Mouse (Mus musculus) gastrocnemius, adult 8-10 months (tissue): ENCODE data around the gene Slc15a3. TPM values are rescaled to one million over a fixed set of nuclear protein-coding genes. Genes with fewer than 3 reads are reported as not detected.

ENCODE experiments used
- DNase-seq, 2 experiments: peaks; one replicate each; pipeline ENCODE4 v3.0.0; 2022; ENCODE audit warnings: low spot score in 2 of 2
- total RNA-seq, 4 experiments: library from RNA; stranded (reverse); gene quantifications; 2 replicates each; pipeline ENCODE4 v1.2.4; 2022

Slc15a3 gene
- total RNA-seq, 4 experiments from 2014 or later: 0.08 to 0.45 (median 0.22) TPM

DNA sequence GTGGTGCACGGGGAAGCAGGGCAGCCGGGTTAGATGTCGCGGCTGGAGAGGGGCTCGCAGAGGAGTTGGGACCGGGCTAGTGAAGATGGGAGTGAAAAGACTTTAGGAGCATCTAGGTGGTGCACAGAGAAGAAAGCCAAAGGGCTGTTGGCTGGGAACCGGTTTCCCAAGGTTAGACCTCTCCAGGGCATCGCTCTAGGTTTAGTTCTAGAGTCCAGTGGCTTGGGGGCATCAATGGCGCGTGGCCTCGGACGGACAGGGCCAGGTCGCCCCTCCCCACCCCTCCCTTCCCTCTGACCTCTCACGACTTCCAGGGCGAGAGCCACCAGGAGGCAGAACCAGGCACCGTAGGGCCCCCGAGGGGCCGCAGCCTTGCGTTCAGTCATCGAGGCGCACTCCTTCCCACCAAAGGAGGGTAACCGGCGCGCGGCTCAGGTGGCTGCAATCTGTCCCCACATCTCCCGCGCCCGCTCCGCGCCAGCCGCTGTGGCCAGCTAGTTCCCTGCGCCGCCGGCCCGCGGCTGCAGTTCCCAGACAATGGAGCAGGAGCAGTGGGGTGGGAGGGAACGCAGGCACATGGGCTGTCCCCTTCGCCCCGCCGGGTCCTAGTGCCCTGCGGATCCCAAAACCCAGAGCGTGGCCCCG lies 29.8 kb downstream of the Slc15a3 start:
- peak; percentile 39 to 52 for DNase-seq

DNA sequence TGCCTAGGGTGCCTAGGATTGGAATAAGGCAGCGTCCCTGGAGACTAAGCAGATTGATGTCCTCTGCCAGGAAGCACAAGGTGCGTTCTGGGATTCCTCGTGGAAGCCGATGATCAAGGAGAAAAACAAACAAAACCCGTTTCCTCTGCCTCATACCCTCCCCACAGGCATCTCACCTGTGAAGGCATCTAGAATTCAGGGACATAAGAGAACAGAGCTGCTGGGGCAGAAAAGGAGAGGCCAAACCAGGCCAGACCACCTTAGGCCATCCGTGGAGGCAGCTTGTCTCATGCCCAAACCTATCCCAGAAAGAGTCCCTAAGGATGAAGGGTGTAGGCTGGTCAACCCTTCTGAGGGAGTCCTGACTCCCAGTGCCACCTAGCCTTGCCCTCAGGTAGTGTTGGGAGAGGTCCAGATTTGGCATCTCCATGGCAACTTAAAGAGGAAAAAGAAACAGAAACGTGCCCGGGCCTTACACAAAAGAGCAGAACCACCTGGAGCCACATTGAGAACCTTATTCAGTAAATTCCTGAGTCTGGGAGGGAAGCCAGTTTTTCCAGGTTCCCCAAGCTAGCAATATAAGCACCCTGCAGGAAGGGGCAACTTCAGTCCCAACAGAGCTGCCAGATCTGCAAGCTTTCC lies 30.5 kb downstream of the Slc15a3 start, which contains the start of gene Tmem132a:
Gene Tmem132a, minus strand, starts transcription at position 55 of the 642 bp plus-strand sequence.
- DNase-seq: no peak

DNA sequence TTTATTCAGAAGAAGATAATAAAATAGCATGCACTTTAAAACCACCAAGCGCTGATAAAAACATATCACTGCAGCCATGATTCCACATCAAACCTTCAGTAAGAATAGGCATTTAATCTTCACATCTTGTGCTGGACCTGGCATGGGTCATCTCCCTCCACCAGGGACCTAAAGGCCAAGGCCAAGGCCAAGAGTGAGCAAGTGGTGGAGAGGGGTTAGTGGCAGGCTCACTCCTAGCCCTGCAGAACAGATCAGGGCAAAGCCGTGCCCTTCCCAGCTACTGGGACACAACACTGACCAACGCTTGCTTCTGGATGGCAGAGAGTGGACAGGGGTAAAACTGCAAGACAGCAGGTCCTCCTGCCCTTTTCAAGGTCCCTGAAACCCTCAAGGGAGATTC lies 31.1 kb downstream of the Slc15a3 start:
- DNase-seq: no peak

GRCm38 (mm10) chr19:10871328-10871961 lies 31.9 kb downstream of the Slc15a3 start:
- DNase-seq: no peak

- DNase-seq: no peak
These were observed 38.8 kb downstream of the Slc15a3 start for GRCm38 (mm10) chr19:10878201-10878837.

GRCm38 (mm10) chr19:10880085-10880974 lies 40.8 kb downstream of the Slc15a3 start:
- peak; percentile 67 to 73 for DNase-seq

GRCm38 (mm10) chr19:10880975-10881425 lies 41.5 kb downstream of the Slc15a3 start:
- peak; percentile 20 to 69 for DNase-seq

DNA sequence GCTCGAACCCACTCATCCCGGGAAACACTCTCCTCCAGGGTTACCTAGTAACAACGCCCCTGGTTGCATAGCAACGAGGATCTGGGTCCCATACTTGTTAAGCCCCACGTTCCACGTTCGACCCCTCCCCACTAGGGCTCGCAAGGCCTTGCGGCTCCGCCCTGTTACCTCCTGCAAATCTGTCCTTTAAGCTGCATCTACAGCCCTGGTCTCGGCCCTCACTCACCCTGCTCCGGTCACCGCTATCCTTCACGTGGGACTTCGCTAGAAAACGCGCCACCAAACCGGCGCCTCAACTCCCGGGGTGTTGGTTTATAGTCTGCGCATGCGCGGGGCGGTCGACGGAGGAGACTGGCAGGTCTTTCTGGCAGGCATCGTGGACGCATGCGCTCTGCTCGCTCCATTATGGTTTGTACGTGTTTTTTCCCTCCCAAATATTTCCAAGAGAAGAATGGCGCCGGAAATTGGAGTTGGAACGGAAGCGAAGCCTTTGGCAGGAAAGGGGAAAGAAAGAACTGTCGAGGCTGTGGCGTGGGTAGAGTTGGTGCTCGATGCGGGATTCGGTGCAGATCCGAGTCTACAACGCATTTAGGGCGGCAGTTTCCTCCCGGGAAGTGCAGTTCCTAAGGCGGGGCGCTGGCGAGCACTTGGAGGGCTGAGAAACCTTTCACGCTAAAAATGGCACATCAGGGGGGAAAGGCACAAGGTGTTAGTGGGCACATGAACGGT lies 42.1 kb downstream of the Slc15a3 start, which contains the start of gene Tmem109:
Gene Tmem109, minus strand, starts transcription at position 576 of the 729 bp plus-strand sequence.
- DNase-seq: peak; percentile 88 to 93

- DNase-seq: no peak
These were observed 52.7 kb downstream of the Slc15a3 start for GRCm38 (mm10) chr19:10892201-10892600.

- peak; percentile 95 to 97 for DNase-seq
These were observed 55.5 kb downstream of the Slc15a3 start, which contains the start of gene Prpf19 for GRCm38 (mm10) chr19:10895016-10895528. Gene Prpf19, plus strand, starts transcription at chr19:10895231.

DNA sequence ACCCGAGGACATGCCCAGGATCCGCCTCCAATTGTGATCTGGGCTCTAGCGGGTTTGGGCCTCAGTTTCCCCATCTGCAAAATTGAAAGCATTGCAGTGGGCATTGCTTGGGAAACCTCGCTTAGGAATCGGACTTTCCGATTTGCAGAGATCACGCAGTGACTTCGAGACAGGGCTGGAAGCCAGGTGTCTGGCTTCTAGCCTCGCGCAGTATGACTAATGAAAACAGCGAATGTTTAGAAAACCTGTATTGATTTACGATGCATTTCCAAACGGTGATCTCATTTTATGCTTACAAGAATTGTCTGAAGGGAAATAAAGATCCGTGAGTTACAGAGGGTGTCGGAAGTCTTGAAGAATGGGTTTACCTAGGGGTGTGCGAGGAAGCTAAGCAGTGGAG lies 56.2 kb downstream of the Slc15a3 start:
- no peak for DNase-seq

DNA sequence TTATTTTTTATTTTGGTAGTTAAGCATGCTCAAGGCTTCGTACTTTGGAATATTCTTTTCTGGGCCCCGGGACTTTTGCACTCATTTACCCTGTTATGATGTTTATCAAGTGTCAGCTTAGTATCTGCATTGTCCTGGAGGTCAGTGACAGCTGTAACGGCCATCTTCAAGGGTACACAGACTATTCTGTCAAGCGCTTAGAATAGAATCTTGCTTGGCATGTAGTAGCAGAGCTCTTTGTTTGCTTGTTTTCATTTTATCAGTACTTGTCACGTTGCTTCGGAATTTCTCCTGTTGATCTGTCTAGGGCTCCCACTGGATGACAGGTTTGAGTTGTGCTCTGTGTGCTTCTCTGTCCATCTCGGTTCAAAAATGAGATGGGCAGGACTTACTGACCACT lies 57.3 kb downstream of the Slc15a3 start:
- no peak for DNase-seq

GRCm38 (mm10) chr19:10897491-10897890 lies 58.0 kb downstream of the Slc15a3 start:
- DNase-seq: no peak

DNA sequence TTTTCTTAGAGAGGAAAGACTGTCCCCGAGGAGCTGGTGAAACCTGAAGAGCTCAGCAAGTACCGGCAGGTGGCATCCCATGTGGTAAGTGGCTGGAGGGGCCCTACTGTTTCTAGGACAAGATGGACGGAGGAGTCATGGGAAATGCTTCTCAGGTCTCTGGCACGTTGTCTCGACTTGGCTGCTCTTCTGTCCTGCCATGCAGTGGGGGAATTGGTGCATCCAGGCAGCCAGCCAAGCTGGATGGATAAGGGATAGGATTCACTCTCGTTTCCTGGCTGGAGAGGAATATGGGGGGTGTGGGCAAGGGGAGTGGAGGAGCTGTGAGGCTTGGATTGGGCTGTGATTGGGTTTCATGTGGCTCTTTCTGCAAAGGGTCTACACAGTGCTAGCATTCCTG lies 60.8 kb downstream of the Slc15a3 start:
- peak; percentile 51 to 70 for DNase-seq

DNA sequence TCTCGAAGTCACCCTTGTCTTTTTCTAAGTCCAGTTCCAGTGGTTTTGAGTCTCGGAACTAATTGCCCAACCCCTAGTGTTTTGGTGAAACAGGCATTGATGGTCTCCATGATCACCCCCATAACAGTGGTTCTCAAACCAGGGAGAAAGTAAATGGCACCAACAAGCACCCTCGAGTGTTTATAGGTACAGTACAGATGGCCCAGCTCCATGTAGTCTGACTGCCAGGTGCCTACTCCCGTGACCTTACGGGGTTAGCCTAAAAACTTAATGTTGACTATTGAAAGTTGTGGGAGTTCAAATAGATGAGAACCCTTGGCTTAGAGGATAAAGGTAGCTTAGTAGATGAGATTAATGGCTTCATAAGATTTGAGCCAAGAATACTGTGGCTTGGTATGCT lies 61.5 kb downstream of the Slc15a3 start:
- no peak for DNase-seq

DNA sequence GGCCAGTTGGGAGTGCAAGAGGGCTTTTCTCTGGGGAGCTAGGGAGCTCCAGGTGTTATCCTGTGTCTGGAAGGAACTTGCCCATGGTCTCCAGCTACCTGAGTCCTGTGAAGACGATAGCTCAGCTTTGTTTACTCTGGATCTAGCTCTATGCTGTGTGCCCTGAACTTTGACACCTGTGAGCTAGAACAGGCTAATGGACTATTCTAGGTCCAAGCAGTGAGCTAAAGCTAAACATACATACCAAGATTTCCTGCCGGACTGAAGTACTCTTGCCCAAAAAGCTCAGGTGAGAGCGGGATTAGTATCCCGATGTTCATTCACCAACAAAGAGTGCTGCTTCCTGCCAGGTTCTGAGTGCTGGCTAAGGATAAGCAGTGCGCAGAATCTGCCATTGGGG lies 65.0 kb downstream of the Slc15a3 start:
- no peak for DNase-seq

DNA sequence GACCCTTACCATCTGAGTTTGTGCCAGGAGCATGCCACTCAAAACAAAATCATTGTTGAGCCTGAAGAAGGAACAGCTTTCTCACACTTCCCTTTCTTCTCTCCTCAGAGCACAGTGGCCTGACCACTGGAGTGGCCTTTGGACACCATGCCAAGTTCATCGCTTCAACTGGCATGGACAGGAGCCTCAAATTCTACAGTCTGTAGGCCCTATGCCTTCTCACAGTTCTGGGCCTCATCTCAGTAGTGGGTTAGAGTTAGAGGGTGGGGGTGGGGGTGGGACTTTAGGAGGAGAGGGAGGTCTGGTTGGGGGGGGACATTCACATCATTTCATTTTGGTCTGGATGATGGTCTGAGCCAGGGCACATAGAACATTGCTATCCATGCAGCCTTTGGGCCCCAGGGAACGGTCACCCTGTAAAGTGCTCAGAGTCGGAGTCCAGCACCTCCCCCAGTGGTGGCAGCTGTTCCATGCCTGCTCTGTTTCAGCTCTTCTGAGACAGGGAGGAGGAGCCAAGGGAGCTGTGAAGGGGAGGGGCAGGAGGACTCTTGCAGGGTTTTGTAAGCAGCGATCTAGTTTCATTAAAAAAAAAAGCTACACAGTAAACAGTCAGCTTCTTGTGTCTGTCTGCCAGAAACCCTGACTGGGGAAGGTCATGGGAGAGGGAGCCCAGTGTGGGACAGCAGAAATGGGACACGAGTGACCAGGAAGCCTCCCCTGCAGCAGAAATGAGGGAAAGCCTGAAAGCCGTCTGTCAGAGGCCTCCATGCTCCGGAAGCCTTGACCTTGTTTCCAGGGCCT lies 65.6 kb downstream of the Slc15a3 start:
- peak; percentile 78 to 87 for DNase-seq

DNA sequence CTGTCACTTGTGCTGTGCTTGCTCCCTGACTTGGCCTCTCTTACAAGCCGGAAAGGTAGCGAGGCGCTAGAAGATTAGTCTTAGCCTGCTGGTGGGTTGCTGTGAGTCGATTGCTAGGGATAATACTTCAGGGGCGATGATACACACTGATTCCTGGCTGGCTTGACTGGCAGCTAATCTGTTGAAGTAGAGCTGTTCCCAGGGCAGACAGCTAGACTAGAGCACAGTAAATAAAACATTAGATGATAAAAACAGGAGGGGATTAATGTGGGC lies 66.1 kb downstream of the Slc15a3 start:
- DNase-seq: no peak

- DNase-seq: peak; percentile 39 to 42
These were observed 68.4 kb downstream of the Slc15a3 start for GRCm38 (mm10) chr19:10907891-10908290.
